Mouse (Mus musculus): Measurements from ENCODE around the gene Plpp1. TPM values are rescaled to one million over a fixed set of nuclear protein-coding genes. Genes with fewer than 3 reads are reported as not detected.

Gene Plpp1
- total and polyA plus RNA-seq, 3 experiments, result 51.5 to 70.0 (median 51.6) TPM

GRCm38 (mm10) chr13:112770528-112771328 lies 29.9 kb upstream of the Plpp1 start:
- peak in 1 of 2 experiments; percentile 43 for DNase-seq
- H3K4me3 ChIP-seq, result no peak overlapping the region
- H3K4me1 ChIP-seq (ENCODE audit: control insufficient read depth, insufficient read depth, low read length), result peaks cover 21% of the 10 kb centered on the region
- no peak overlapping the region for H3K9ac ChIP-seq (ENCODE audit: low read depth, low read length)
- H3K36me3 ChIP-seq (ENCODE audit: control insufficient read depth, insufficient read depth, low read length), result peaks cover 12% of the 10 kb centered on the region
- TF ChIP-seq CTCF (IDR thresholded peaks at IDR 0.05) (no peak), POLR2A (IDR thresholded peaks at IDR 0.05; ENCODE audit: insufficient read depth, low read depth, low read length) (0 out of 2 replicates have a peak, but pooled peaks have one; percentile 29)
- intact Hi-C loops (cut with DNase I), result no loop called here
- WGBS, result 29% methylated on average over 11 of the region's 11 CpGs
- no peaks in the 10 kb centered on the region for H3K79me2 ChIP-seq (replicated peaks; ENCODE audit: control insufficient read depth, insufficient read depth, low read length)
- peak overlapping the region; percentile 75 for H3K27ac ChIP-seq
- H3K27me3 ChIP-seq (ENCODE audit: control insufficient read depth, insufficient read depth, low read length), result no peaks in the 10 kb centered on the region

GRCm38 (mm10) chr13:112771447-112772208 lies 29.0 kb upstream of the Plpp1 start:
- Histone ChIP-seq H3K9ac (ENCODE audit: low read depth, low read length) (no peak overlapping the region), H3K4me3 (no peak overlapping the region; the same call in 1 of the 2 replicates), H3K27ac (peak overlapping the region; percentile 75), H3K36me3 (ENCODE audit: control insufficient read depth, insufficient read depth, low read length) (peaks cover 11% of the 10 kb centered on the region), H3K27me3 (ENCODE audit: control insufficient read depth, insufficient read depth, low read length) (no peaks in the 10 kb centered on the region), H3K4me1 (ENCODE audit: control insufficient read depth, insufficient read depth, low read length) (peaks cover 18% of the 10 kb centered on the region), H3K79me2 (replicated peaks; ENCODE audit: control insufficient read depth, insufficient read depth, low read length) (no peaks in the 10 kb centered on the region)
- DNase-seq, result peak in 1 of 2 experiments; percentile 46
- no peak for TF ChIP-seq EP300 (IDR thresholded peaks at IDR 0.05; ENCODE audit: insufficient read depth, low read depth, low read length)
- TF ChIP-seq POLR2A (IDR thresholded peaks at IDR 0.05; ENCODE audit: insufficient read depth, low read depth, low read length), result 0 out of 2 replicates have a peak, but pooled peaks have one; percentile 30
- TF ChIP-seq CTCF (IDR thresholded peaks at IDR 0.05), result no peak
- WGBS, result 28% methylated on average over 15 of the region's 15 CpGs
- intact Hi-C loops (cut with DNase I), result no loop called here

- no peaks in the 10 kb centered on the region for H3K27me3 ChIP-seq (ENCODE audit: control insufficient read depth, insufficient read depth, low read length)
- TF ChIP-seq CTCF (IDR thresholded peaks at IDR 0.05), result peak; percentile 40
- TF ChIP-seq POLR2A (IDR thresholded peaks at IDR 0.05; ENCODE audit: insufficient read depth, low read depth, low read length), result no peak
- intact Hi-C loops (cut with DNase I), result no loop called here
- H3K36me3 ChIP-seq (ENCODE audit: control insufficient read depth, insufficient read depth, low read length), result peaks cover 11% of the 10 kb centered on the region
- 37% methylated on average over 11 of the region's 11 CpGs for WGBS
- no peak overlapping the region for H3K9ac ChIP-seq (ENCODE audit: low read depth, low read length)
- peak overlapping the region; percentile 75 for H3K27ac ChIP-seq
- peak; percentile 25 to 28 for DNase-seq
- H3K4me3 ChIP-seq, result no peak overlapping the region
- H3K79me2 ChIP-seq (replicated peaks; ENCODE audit: control insufficient read depth, insufficient read depth, low read length), result no peaks in the 10 kb centered on the region
- H3K4me1 ChIP-seq (ENCODE audit: control insufficient read depth, insufficient read depth, low read length), result peaks cover 17% of the 10 kb centered on the region
Observed at GRCm38 (mm10) chr13:112772252-112772651, 28.3 kb upstream of the Plpp1 start.

- Histone ChIP-seq H3K27ac (peak overlapping the region; percentile 75), H3K27me3 (ENCODE audit: control insufficient read depth, insufficient read depth, low read length) (no peaks in the 10 kb centered on the region), H3K36me3 (ENCODE audit: control insufficient read depth, insufficient read depth, low read length) (peaks cover 11% of the 10 kb centered on the region), H3K9ac (ENCODE audit: low read depth, low read length) (no peak overlapping the region), H3K4me3 (no peak overlapping the region), H3K4me1 (ENCODE audit: control insufficient read depth, insufficient read depth, low read length) (peaks cover 17% of the 10 kb centered on the region), H3K79me2 (replicated peaks; ENCODE audit: control insufficient read depth, insufficient read depth, low read length) (no peaks in the 10 kb centered on the region)
- 38% methylated on average over 14 of the region's 14 CpGs for WGBS
- no peak for TF ChIP-seq CTCF (IDR thresholded peaks at IDR 0.05)
- no peak for TF ChIP-seq POLR2A (IDR thresholded peaks at IDR 0.05; ENCODE audit: insufficient read depth, low read depth, low read length)
- TF ChIP-seq EP300 (IDR thresholded peaks at IDR 0.05; ENCODE audit: insufficient read depth, low read depth, low read length), result no peak
- intact Hi-C loops (cut with DNase I), result no loop called here
- no peak for DNase-seq
Observed at GRCm38 (mm10) chr13:112772861-112773260, 27.7 kb upstream of the Plpp1 start.

- TF ChIP-seq CTCF (IDR thresholded peaks at IDR 0.05), result no peak
- TF ChIP-seq EP300 (IDR thresholded peaks at IDR 0.05; ENCODE audit: insufficient read depth, low read depth, low read length), result no peak
- no peak for TF ChIP-seq POLR2A (IDR thresholded peaks at IDR 0.05; ENCODE audit: insufficient read depth, low read depth, low read length)
- WGBS, result 96% methylated on average over 3 of the region's 3 CpGs
Observed at GRCm38 (mm10) chr13:112773991-112774675, 26.5 kb upstream of the Plpp1 start.

More at GRCm38 (mm10) chr13:112773991-112774675, 26.5 kb upstream of the Plpp1 start:
- H3K27me3 ChIP-seq (ENCODE audit: control insufficient read depth, insufficient read depth, low read length), result no peaks in the 10 kb centered on the region
- H3K36me3 ChIP-seq (ENCODE audit: control insufficient read depth, insufficient read depth, low read length), result peaks cover 11% of the 10 kb centered on the region
- no peak for DNase-seq
- H3K79me2 ChIP-seq (replicated peaks; ENCODE audit: control insufficient read depth, insufficient read depth, low read length), result no peaks in the 10 kb centered on the region
- no peak overlapping the region for H3K4me3 ChIP-seq
- no peak overlapping the region for H3K9ac ChIP-seq (ENCODE audit: low read depth, low read length)
- H3K4me1 ChIP-seq (ENCODE audit: control insufficient read depth, insufficient read depth, low read length), result peaks cover 17% of the 10 kb centered on the region
- intact Hi-C loops (cut with DNase I), result no loop called here
- no peak overlapping the region for H3K27ac ChIP-seq
